Mouse (Mus musculus) left cerebral cortex, adult 2 months (tissue): ENCODE data around the gene Cenpa. TPM values are rescaled to one million over a fixed set of nuclear protein-coding genes. Genes with fewer than 3 reads are reported as not detected.
"Not testable (repeated sequence)": the region's sequence is repeated elsewhere in the genome, so short reads cannot be mapped to it uniquely, and the experiment has no call there.

Source experiments
- DNase-seq, 2 experiments: peaks; one replicate each; pipeline ENCODE4 v3.0.0; 2021 to 2022; ENCODE audit warnings: low spot score in 2 of 2, mixed read lengths in 1 of 2; ENCODE audit errors: extremely low spot score in 1 of 2
- H3K27ac ChIP-seq: fragments of 200-600 bp; 2 replicates; pipeline ENCODE4 v1.8.1; 2022
- H3K4me3 ChIP-seq: fragments of 200-600 bp; 2 replicates; pipeline ENCODE4 v1.8.1; 2022
- CTCF ChIP-seq: fragments of 200-600 bp; IDR thresholded peaks from 2 replicates; pipeline ENCODE4 v1.8.1; 2022; ENCODE audit warnings: antibody characterized with exemption, mild to moderate bottlenecking, moderate library complexity
- intact Hi-C: fragments of 180-260 bp; cut with DNase I; formaldehyde crosslinking; loops from one replicate; pipeline ENCODE4 v1.15.1; 2025
- total RNA-seq, 2 experiments: library from RNA; stranded (reverse); gene quantifications; 2 replicates each; pipeline ENCODE4 v1.2.3; 2021

The Cenpa gene
- total RNA-seq, 2 experiments from 2014 or later = 5.5 to 6.2 TPM

- no peak for DNase-seq
- no peak for TF ChIP-seq CTCF
- intact Hi-C loops = no loop called here
- no peak overlapping the region for H3K27ac ChIP-seq
- H3K4me3 ChIP-seq = peak overlapping the region; percentile 70
Observed at GRCm38 (mm10) chr5:30667686-30668085, 1.1 kb downstream of the Cenpa start.

GRCm38 (mm10) chr5:30668637-30669495, 2.3 kb downstream of the Cenpa start:
- Histone ChIP-seq H3K27ac (no peak overlapping the region), H3K4me3 (no peak overlapping the region)
- DNase-seq = no peak
- intact Hi-C loops = no loop called here
- TF ChIP-seq CTCF = no peak; the same call in 1 of the 2 replicates

GRCm38 (mm10) chr5:30669496-30669830, 2.9 kb downstream of the Cenpa start:
- no peak for TF ChIP-seq CTCF
- Histone ChIP-seq H3K27ac (no peak overlapping the region), H3K4me3 (no peak overlapping the region)
- intact Hi-C loops = no loop called here
- no peak for DNase-seq

GRCm38 (mm10) chr5:30670091-30670490, 3.5 kb downstream of the Cenpa start:
- H3K4me3 ChIP-seq = no peak overlapping the region
- intact Hi-C loops = no loop called here
- no peak for TF ChIP-seq CTCF
- DNase-seq = no peak
- no peak overlapping the region for H3K27ac ChIP-seq

GRCm38 (mm10) chr5:30674001-30674400, 7.4 kb downstream of the Cenpa start:
- DNase-seq = no peak
- intact Hi-C loops = no loop called here
- no peak for TF ChIP-seq CTCF
- Histone ChIP-seq H3K27ac (no peak overlapping the region), H3K4me3 (no peak overlapping the region)

- intact Hi-C loops = no loop called here
Observed at GRCm38 (mm10) chr5:30676800-30677199, 10.2 kb downstream of the Cenpa start.

GRCm38 (mm10) chr5:30678069-30678468, 11.5 kb downstream of the Cenpa start:
- DNase-seq, H3K4me3 ChIP-seq, H3K27ac ChIP-seq, intact Hi-C loops: not testable (repeated sequence)

More at GRCm38 (mm10) chr5:30676800-30677199, 10.2 kb downstream of the Cenpa start:
- Histone ChIP-seq H3K4me3 (no peak overlapping the region), H3K27ac (no peak overlapping the region)
- no peak for DNase-seq
- TF ChIP-seq CTCF = no peak

- Histone ChIP-seq H3K4me3 (no peak overlapping the region), H3K27ac (no peak overlapping the region)
- intact Hi-C loops = no loop called here
- TF ChIP-seq CTCF = no peak
- DNase-seq = no peak
Observed at GRCm38 (mm10) chr5:30678722-30679296, 12.2 kb downstream of the Cenpa start.

- no peak overlapping the region for H3K4me3 ChIP-seq
- no peak overlapping the region for H3K27ac ChIP-seq
- intact Hi-C loops = no loop called here
- TF ChIP-seq CTCF = no peak
- DNase-seq = no peak
Observed at GRCm38 (mm10) chr5:30679593-30679992, 13.0 kb downstream of the Cenpa start.

GRCm38 (mm10) chr5:30681970-30682369, 15.4 kb downstream of the Cenpa start:
- TF ChIP-seq CTCF = no peak
- intact Hi-C loops = no loop called here
- DNase-seq = no peak

GRCm38 (mm10) chr5:30682967-30683600, 16.5 kb downstream of the Cenpa start:
- peak; percentile 36 for TF ChIP-seq CTCF
- H3K27ac ChIP-seq = no peak overlapping the region
- no peak overlapping the region for H3K4me3 ChIP-seq
- intact Hi-C loops = no loop called here
- DNase-seq = no peak

More at GRCm38 (mm10) chr5:30681970-30682369, 15.4 kb downstream of the Cenpa start:
- H3K4me3 ChIP-seq = no peak overlapping the region
- H3K27ac ChIP-seq = no peak overlapping the region

- TF ChIP-seq CTCF = peak; percentile 47
- intact Hi-C loops = no loop called here
- Histone ChIP-seq H3K27ac (no peak overlapping the region), H3K4me3 (no peak overlapping the region)
- no peak for DNase-seq
Observed at GRCm38 (mm10) chr5:30683993-30684392, 17.4 kb downstream of the Cenpa start.
